Mouse (Mus musculus): ENCODE measurements at regions not wholly inside any gene's neighbourhood (a gene's known extent, or its start where the extent isn't known, plus 50 kb on each side); places are given as distances from the start of the nearest gene placed in this dataset.
"Not testable (repeated sequence)": the region's sequence is repeated elsewhere in the genome, so short reads cannot be mapped to it uniquely, and the experiment has no call there.

DNA sequence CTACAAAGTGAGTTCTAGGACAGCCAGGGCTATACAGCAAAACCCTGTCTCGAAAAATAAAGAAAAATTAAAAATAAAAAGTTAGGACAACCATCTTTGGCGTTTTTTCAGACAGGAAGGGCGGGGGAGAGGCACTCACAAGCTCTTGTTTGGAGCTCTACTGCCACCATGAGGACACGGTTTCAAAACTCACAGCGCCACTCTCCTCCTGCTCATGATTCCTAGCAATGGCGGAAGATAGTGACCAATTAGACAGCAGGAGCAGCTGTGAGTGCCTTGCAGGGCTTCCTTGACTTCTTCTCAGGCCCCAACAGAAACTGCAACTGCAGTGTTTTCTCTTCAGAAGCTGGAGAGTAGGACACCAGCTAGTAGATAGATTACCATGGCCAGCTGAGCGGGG, 151.9 kb upstream of the Olfr1324 start:
- POLR2A ChIA-PET, result interaction anchor here in 2 of 4 experiments (0.7 to 1.5 kb wide), 6 partner anchors 10 to 41 kb away, joined by 3 to 16 read pairs (median 4); no protein-coding TSS in a partner anchor
- CTCF ChIA-PET, result interaction anchor here in 3 of 4 experiments (0.6 to 1.4 kb wide), 10 partner anchors 11 to 386 kb away, joined by 3 to 7 read pairs (median 4); no protein-coding TSS in a partner anchor

DNA sequence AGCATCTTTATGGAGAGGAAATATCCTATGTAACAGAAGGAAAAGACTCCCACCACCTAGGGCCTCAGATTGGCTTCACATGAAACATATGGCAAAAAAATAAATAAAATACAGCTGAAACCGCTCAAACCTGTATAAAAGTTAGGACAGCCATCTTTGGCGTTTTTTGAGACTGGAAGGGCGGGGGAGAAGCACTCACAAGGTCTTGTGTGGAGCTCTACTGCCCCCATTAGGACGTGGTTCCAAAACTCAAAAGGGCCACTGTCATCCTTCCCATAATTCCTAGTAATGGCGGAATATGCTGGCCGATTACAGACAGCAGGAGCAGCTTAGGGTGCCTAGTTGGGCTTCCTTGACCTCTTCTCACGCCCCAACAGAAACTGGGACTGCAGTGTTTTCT, 148.5 kb upstream of the Olfr1324 start:
- ChIA-PET CTCF (interaction anchor here in 2 of 4 experiments (0.8 to 1.5 kb wide), 4 partner anchors 16 to 43 kb away, joined by 3 to 4 read pairs (median 4); no protein-coding TSS in a partner anchor), POLR2A (interaction anchor here in 3 of 4 experiments (0.7 to 1.4 kb wide), 4 partner anchors 14 to 1952 kb away, joined by 3 to 6 read pairs (median 4); no protein-coding TSS in a partner anchor)

GRCm38 (mm10) chrX:50572191-50573095, 144.1 kb upstream of the Olfr1324 start:
- POLR2A ChIA-PET, result interaction anchor here in 2 of 4 experiments (0.6 to 1.0 kb wide), 4 partner anchors 30 to 1118 kb away, joined by 3 read pairs; no protein-coding TSS in a partner anchor
- CTCF ChIA-PET, result interaction anchor here in 2 of 4 experiments (0.6 to 1.3 kb wide), 3 partner anchors 11 to 48 kb away, joined by 3 to 4 read pairs (median 3); no protein-coding TSS in a partner anchor

- ChIA-PET CTCF (interaction anchor here (0.6 to 1.3 kb wide), 7 partner anchors 8 to 42 kb away, joined by 3 to 7 read pairs (median 4); no protein-coding TSS in a partner anchor), POLR2A (interaction anchor here in 2 of 4 experiments (0.8 to 1.3 kb wide), 6 partner anchors 8 to 64 kb away, joined by 3 read pairs; no protein-coding TSS in a partner anchor)
These were observed 140.8 kb upstream of the Olfr1324 start for GRCm38 (mm10) chrX:50569087-50569486.

- ChIA-PET POLR2A (interaction anchor here in 2 of 4 experiments (1.0 kb wide), 3 partner anchors 14 to 46 kb away, joined by 3 to 6 read pairs (median 3); no protein-coding TSS in a partner anchor), CTCF (interaction anchor here in 3 of 4 experiments (0.6 to 1.2 kb wide), 4 partner anchors 16 to 24 kb away, joined by 3 to 5 read pairs (median 4); no protein-coding TSS in a partner anchor)
These were observed 138.0 kb upstream of the Olfr1324 start for GRCm38 (mm10) chrX:50566345-50566744.

GRCm38 (mm10) chrX:50565031-50565430, 136.7 kb upstream of the Olfr1324 start:
- CTCF ChIA-PET, POLR2A ChIA-PET: not testable (repeated sequence)

DNA sequence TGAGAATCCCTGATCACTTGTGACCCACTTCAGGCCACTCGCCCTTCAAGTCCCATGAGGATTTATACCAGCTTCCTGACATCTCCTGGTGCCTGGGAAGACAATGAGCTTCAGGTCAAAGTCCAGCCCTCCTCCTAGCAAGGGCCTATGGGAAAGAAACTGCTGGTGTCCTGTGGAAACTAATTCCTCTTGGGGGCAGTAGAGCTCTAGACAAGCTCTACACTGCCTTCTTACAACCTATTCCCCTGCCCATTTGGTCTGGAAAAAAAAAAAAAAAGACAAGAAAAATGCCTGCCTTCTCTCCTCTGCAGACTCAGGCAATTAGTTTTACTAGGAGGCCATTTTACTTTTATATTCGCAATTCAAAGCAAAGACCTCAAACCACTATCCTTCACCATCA, 132.6 kb upstream of the Olfr1324 start:
- CTCF ChIA-PET, result interaction anchor here (0.6 to 1.2 kb wide), 9 partner anchors 8 to 114 kb away, joined by 3 to 12 read pairs (median 5); no protein-coding TSS in a partner anchor

GRCm38 (mm10) chrX:50550297-50550696, 122.0 kb upstream of the Olfr1324 start:
- POLR2A ChIA-PET, result interaction anchor here in 2 of 4 experiments (0.8 to 1.7 kb wide), 5 partner anchors 11 to 847 kb away, joined by 3 to 8 read pairs (median 4); no protein-coding TSS in a partner anchor
- CTCF ChIA-PET, result interaction anchor here in 3 of 4 experiments (0.7 to 1.6 kb wide), 10 partner anchors 11 to 52 kb away, joined by 3 to 7 read pairs (median 4); no protein-coding TSS in a partner anchor

More for the DNA sequence above, 132.6 kb upstream of the Olfr1324 start:
- POLR2A ChIA-PET, result interaction anchor here in 2 of 4 experiments (0.7 to 0.9 kb wide), 3 partner anchors 9 to 16 kb away, joined by 3 to 4 read pairs (median 3); no protein-coding TSS in a partner anchor

- CTCF ChIA-PET, result interaction anchor here in 3 of 4 experiments (0.6 to 1.6 kb wide), 12 partner anchors 11 to 758 kb away, joined by 3 to 7 read pairs (median 4); no protein-coding TSS in a partner anchor
These were observed 121.4 kb upstream of the Olfr1324 start for GRCm38 (mm10) chrX:50549713-50550112.

DNA sequence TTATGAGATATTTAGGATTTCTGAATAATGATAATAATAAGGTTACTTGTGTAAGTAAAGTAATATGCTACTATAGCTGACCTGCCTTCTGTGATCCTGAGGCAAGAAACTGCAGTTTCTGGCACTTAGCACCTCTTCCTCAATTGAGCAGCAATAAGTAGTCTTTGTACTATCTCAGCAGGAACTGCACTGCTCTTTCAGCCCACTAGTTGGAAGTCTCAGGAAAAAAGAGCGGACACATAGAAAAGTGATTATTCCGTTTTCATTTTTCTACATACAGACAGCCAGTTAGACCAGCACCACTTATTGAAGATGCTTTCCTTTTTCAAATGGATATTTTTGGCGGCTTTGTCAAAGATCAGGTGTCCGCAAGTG, 109.5 kb upstream of the Olfr1324 start:
- POLR2A ChIA-PET, result interaction anchor here in 1 of 4 experiments (1.4 kb wide), 1 partner anchor 12 kb away, joined by 5 read pairs; no protein-coding TSS in a partner anchor
- CTCF ChIA-PET, result not testable (repeated sequence)

More at GRCm38 (mm10) chrX:50549713-50550112, 121.4 kb upstream of the Olfr1324 start:
- POLR2A ChIA-PET, result interaction anchor here in 2 of 4 experiments (0.8 to 1.7 kb wide), 4 partner anchors 11 to 847 kb away, joined by 3 to 5 read pairs (median 4); no protein-coding TSS in a partner anchor

- POLR2A ChIA-PET, result interaction anchor here in 2 of 4 experiments (0.6 to 1.4 kb wide), 2 partner anchors 13 to 54 kb away, joined by 3 to 5 read pairs; no protein-coding TSS in a partner anchor
- CTCF ChIA-PET, result no interaction called here
These were observed 109.0 kb upstream of the Olfr1324 start for GRCm38 (mm10) chrX:50537122-50537784.

- CTCF ChIA-PET, result interaction anchor here in 1 of 4 experiments (0.6 kb wide), 1 partner anchor 156 kb away, joined by 3 read pairs; no protein-coding TSS in a partner anchor
These were observed 75.7 kb upstream of the Olfr1324 start for GRCm38 (mm10) chrX:50504047-50504446.

GRCm38 (mm10) chrX:50501181-50501580, 72.9 kb upstream of the Olfr1324 start:
- POLR2A ChIA-PET, result no interaction called here

More at GRCm38 (mm10) chrX:50504047-50504446, 75.7 kb upstream of the Olfr1324 start:
- POLR2A ChIA-PET, result no interaction called here

DNA sequence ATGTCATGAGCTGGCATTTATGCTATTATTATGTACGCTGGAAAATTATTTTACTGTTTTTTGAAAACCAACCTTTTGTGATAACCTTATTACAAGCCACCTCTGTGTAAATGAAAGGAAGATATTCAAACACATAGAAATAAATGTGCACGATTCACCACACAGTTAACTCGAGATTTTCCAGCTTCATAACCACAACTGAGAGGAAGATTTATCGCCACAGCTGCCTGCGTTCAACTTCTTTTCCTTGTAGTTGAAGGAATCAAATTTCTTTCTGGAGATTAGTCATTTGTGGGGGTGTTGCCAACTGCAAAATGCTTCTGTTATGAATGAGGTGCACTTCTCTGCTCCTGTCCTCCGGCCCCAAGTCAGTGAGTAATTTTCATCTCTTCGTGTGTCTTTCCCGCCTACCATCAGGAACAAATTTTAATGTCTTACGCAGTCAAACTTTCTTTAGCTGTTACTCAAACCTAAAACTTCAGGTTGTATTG, 62.2 kb upstream of the Olfr1324 start:
- POLR2A ChIA-PET, CTCF ChIA-PET: not testable (repeated sequence)

More at GRCm38 (mm10) chrX:50501181-50501580, 72.9 kb upstream of the Olfr1324 start:
- CTCF ChIA-PET, result no interaction called here

All from embryonic stem cell, embryonic (primary cell).